Mouse (Mus musculus) ES-E14 (cell line): ENCODE results near the gene Tecr. TPM values are rescaled to one million over a fixed set of nuclear protein-coding genes. Genes with fewer than 3 reads are reported as not detected.

ENCODE experiments used
- DNase-seq: peaks from one replicate; pipeline ENCODE4 v3.0.0-alpha.2; 2013; ENCODE audit warnings: low read depth, low spot score
- H3K27ac ChIP-seq: 2 replicates; pipeline ENCODE4 v1.5.1; 2012; ENCODE audit warnings: low read depth, mild to moderate bottlenecking, low read length, moderate library complexity, mixed read lengths; ENCODE audit not compliant: poor library complexity, insufficient read depth, severe bottlenecking
- H3K36me3 ChIP-seq: 2 replicates; pipeline ENCODE4 v1.6.1; 2012; ENCODE audit warnings: mild to moderate bottlenecking, low read length, moderate library complexity, mixed read lengths; ENCODE audit not compliant: control insufficient read depth, poor library complexity, insufficient read depth, severe bottlenecking
- H3K4me1 ChIP-seq, 2 experiments: fragments of 150-350 bp in 1 of 2; sonication (generic) in 1 of 2; 2 replicates each; pipeline ENCODE4 v1.6.1; 2012; ENCODE audit warnings: low read length in 2 of 2, mild to moderate bottlenecking in 1 of 2, mixed read lengths in 1 of 2; ENCODE audit not compliant: control insufficient read depth in 2 of 2, insufficient read depth in 2 of 2, poor library complexity in 1 of 2
- H3K4me3 ChIP-seq, 2 experiments: fragments of 150-350 bp in 1 of 2; sonication (generic) in 1 of 2; 2 replicates each; pipeline ENCODE4 v1.5.1; 2012; ENCODE audit warnings: low read length in 2 of 2, low read depth in 1 of 2, mild to moderate bottlenecking in 1 of 2, mixed read lengths in 1 of 2; ENCODE audit not compliant: insufficient read depth in 1 of 2, poor library complexity in 1 of 2, severe bottlenecking in 1 of 2
- H3K9ac ChIP-seq: 2 replicates; pipeline ENCODE4 v1.6.1; 2012; ENCODE audit warnings: low read depth, mild to moderate bottlenecking, low read length, mixed read lengths; ENCODE audit not compliant: poor library complexity, insufficient read depth, severe bottlenecking
- H3K9me3 ChIP-seq: fragments of 150-350 bp; sonication (generic); 2 replicates; pipeline ENCODE4 v1.6.1; 2012; ENCODE audit warnings: low read depth, mild to moderate bottlenecking, low read length; ENCODE audit not compliant: control insufficient read depth, insufficient read depth
- CHD2 ChIP-seq: IDR thresholded peaks from 2 replicates; pipeline ENCODE4 v1.6.1; 2014; ENCODE audit warnings: mild to moderate bottlenecking, low read depth, low read length, inconsistent platforms
- HCFC1 ChIP-seq: IDR thresholded peaks from 2 replicates; pipeline ENCODE4 v1.6.1; 2012; ENCODE audit warnings: low read length, inconsistent platforms, borderline replicate concordance; ENCODE audit not compliant: insufficient read depth
- MAFK ChIP-seq: IDR thresholded peaks from 2 replicates; pipeline ENCODE4 v1.6.1; 2014; ENCODE audit warnings: mild to moderate bottlenecking, low read depth, low read length, inconsistent platforms; ENCODE audit not compliant: insufficient read depth
- ZC3H11A ChIP-seq: IDR thresholded peaks from 2 replicates; pipeline ENCODE4 v1.6.1; 2012; ENCODE audit warnings: low read depth, mild to moderate bottlenecking, inconsistent platforms, low read length, borderline replicate concordance
- ZNF384 ChIP-seq: IDR thresholded peaks from 2 replicates; pipeline ENCODE4 v1.6.1; 2012; ENCODE audit warnings: low read depth, low read length, inconsistent platforms
- in situ Hi-C, 2 experiments: fragments of 600-800 bp; cut with MboI; formaldehyde crosslinking; loops; one replicate each; pipeline ENCODE4 v1.15.1; 2025; ENCODE audit warnings: low sequenced_read_pairs in 2 of 2, inconsistent platforms in 1 of 2; ENCODE audit not compliant: unreplicated experiment in 2 of 2
- total RNA-seq: library from RNA; depleted of rRNA; stranded (reverse); fragments of 300-350 nt; gene quantifications from 2 replicates; pipeline ENCODE4 v1.2.3, GENCODE M21; 2012; rRNA removed

Tecr gene
- total RNA-seq, 1 experiment: 246 TPM

DNA sequence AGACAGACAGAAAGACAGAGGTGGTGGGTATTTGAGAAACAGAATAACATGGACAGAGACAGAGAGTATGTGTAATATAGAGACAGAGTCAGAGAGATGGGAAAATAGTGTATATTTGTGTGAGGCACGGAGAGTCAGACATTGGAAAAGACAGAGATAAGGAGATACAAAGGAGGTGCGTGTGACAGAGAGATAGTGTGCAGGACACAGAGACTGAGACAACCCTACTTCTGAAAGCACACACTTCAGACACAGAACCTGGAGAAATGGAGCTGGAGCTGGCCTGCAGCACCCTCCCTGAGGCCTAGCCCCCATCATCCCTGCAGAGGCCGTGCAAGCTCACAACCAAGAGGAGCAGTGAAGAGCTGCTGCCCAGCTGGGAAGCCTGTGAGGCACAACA is 45.1 kb downstream of the Tecr start:
- no peak overlapping the region for H3K9ac ChIP-seq
- H3K9me3 ChIP-seq: no peaks in the 10 kb centered on the region
- DNase-seq: no peak
- H3K36me3 ChIP-seq: no peaks in the 10 kb centered on the region
- no peak for TF ChIP-seq ZC3H11A
- TF ChIP-seq ZNF384: no peak
- no peak for TF ChIP-seq CHD2
- TF ChIP-seq HCFC1: no peak
- TF ChIP-seq MAFK: no peak
- in situ Hi-C loops: no loop called here
- no peak overlapping the region for H3K4me3 ChIP-seq
- H3K4me1 ChIP-seq: peaks cover 0 to 5% of the 10 kb centered on the region in 2 experiments; a peak in 1 of 4 replicates
- no peak overlapping the region for H3K27ac ChIP-seq

DNA sequence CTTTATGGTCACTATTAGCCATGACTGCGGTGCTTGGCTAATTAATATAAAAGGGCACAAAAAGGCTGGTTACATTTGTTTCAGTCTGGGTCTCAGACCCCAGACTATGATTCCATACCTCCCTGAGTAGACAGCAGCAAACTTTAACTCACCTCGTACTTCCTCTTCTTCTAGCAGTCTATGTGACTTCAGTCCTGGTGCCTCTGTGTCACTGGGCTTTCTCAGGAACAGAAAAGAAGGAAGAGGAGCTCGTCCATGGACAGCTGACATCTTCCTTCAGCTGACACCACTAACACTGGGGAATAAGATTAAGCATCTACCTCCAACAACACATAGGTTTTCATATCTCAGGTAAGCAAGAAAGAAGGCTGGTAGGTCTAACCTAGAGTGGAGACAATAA is 72.0 kb downstream of the Tecr start, which contains the start of gene Olfr370:
Gene Olfr370, plus strand, starts transcription at position 45 of the 400 bp plus-strand sequence.
- DNase-seq: no peak
- no peak for TF ChIP-seq ZC3H11A
- no peak for TF ChIP-seq MAFK
- TF ChIP-seq HCFC1: no peak
- no peak for TF ChIP-seq ZNF384
- no peaks in the 10 kb centered on the region for H3K4me1 ChIP-seq
- no peak within 1 kb of the TSS for H3K9ac ChIP-seq
- no peaks in the 10 kb centered on the region for H3K9me3 ChIP-seq
- H3K36me3 ChIP-seq: no peaks in the 10 kb centered on the region
- in situ Hi-C loops: no loop called here
- H3K27ac ChIP-seq: no peak within 1 kb of the TSS
- H3K4me3 ChIP-seq: no peak within 1 kb of the TSS

DNA sequence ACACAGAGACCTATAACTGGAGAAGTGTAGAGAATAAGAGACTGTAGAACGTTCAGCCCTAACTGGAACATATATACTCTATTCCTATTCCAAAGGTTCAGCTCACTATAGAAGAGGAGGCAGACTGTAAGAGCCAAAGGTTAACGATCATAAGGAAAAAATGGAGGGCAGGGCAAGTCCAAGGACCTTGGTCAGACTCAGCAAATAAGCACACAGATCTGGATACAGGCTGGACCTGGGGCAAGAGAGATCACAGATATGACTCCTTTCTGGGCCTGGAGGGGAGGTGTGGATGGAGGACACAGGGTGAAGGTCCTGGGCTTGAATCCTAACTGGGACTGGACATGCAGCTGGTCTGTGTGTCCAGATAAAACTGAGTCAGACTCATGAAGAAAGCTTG is 73.0 kb downstream of the Tecr start:
- Histone ChIP-seq H3K9ac (no peak overlapping the region), H3K36me3 (no peaks in the 10 kb centered on the region), H3K4me1 (no peaks in the 10 kb centered on the region), H3K27ac (no peak overlapping the region), H3K9me3 (no peaks in the 10 kb centered on the region), H3K4me3 (no peak overlapping the region)
- in situ Hi-C loops: no loop called here
- no peak for DNase-seq
- TF ChIP-seq ZC3H11A (no peak), HCFC1 (no peak), MAFK (no peak), ZNF384 (no peak), CHD2 (no peak)

Other genes with a start within 250 kb of the Tecr start
- gene Clgn, start 218.1 kb downstream of the Tecr start, total RNA-seq: 13.0 and 19.2 TPM in 2 replicates
- gene Scoc, start 149.6 kb downstream of the Tecr start, total RNA-seq: 40.8 and 76.5 TPM in 2 replicates
- gene Olfr370, start 72.2 kb downstream of the Tecr start, total RNA-seq: not detected in 2 replicates
- gene Ndufb7, start 41.3 kb downstream of the Tecr start, total RNA-seq: 236 and 275 TPM in 2 replicates
- gene Dnajb1, start 222 bp upstream of the Tecr start, total RNA-seq: 22.9 and 30.1 TPM in 2 replicates
- gene Gipc1, start 44.7 kb upstream of the Tecr start, total RNA-seq: 73.2 and 73.7 TPM in 2 replicates
- gene Ptger1, start 58.7 kb upstream of the Tecr start, total RNA-seq: 1.7 and 2.4 TPM in 2 replicates
- 24.7 and 33.2 TPM in 2 replicates for gene Pkn1, start 91.2 kb upstream of the Tecr start, total RNA-seq
- 274 and 324 TPM in 2 replicates for gene Ddx39, start 107.2 kb upstream of the Tecr start, total RNA-seq
- gene Adgre5, start 133.4 kb upstream of the Tecr start, total RNA-seq: 92.2 and 135 TPM in 2 replicates